Mouse (Mus musculus): ENCODE results near the gene Opn1mw. TPM values are rescaled to one million over a fixed set of nuclear protein-coding genes. Genes with fewer than 3 reads are reported as not detected.

Opn1mw gene
- not detected in 2 replicates for polyA plus RNA-seq (2012; rRNA removed)

DNA sequence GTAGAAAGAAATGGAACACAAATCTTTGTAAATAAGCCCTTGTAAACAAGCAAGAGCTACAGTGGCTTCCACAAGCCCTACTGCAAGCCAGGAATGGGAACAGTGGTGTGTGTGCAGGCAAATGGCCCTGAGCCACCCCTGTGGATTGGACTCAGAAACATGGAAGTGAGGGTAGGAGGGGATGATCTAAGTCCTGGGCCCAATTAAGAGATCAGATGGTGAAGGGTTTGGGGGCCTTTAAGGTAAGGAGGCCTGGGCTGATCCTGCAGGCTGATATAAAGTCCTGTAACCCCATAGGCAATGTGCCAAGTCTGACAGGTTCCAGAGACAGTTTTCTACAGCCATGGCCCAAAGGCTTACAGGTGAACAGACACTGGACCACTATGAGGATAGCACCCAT lies at the start of gene Opn1mw:
Opn1mw (plus strand) TSS at position 301 of the 400 bp plus-strand sequence.

DNA sequence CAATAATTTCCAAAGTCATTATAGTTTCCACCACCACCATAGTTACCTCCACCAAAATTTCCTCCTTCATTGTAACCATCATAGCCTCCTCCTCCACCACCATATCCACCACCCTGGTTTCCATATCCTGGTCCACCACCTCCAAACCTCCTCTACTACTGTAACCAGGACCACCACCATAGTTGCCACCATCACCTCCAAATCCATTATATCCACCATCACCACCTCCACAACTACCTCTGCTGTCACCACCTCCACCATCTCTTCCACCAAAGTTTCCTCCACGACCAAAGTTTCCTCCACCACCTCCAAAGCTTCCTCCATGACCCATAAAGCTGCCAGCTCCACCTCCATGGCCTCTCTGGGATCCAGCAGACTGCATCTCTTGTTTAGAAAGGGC lies 8.0 kb downstream of the Opn1mw start, which contains the start of gene Mecp2:
Mecp2 (minus strand) TSS at position 101 of the 400 bp plus-strand sequence.

DNA sequence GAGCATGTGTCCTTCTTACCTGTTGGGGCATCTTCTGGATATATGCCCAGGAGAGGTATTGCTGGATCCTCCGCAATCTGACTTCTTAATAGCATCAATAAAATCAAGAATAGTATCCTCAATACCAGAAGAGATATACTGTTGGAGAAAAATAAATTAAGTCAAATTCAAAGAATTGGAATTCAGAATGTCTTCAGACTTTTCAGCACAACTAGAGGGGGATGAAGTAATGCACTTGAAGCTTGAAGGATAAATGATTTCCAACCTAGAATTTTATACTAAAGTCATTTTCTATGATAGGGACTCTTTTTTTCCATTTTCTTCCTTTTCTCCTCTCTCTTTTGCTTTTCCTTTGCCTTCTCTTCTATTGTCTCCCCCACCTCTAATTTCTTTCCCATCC lies 40.5 kb downstream of the Opn1mw start, which contains the start of gene Tex28:
Tex28 (minus strand) TSS at position 101 of the 400 bp plus-strand sequence.

DNA sequence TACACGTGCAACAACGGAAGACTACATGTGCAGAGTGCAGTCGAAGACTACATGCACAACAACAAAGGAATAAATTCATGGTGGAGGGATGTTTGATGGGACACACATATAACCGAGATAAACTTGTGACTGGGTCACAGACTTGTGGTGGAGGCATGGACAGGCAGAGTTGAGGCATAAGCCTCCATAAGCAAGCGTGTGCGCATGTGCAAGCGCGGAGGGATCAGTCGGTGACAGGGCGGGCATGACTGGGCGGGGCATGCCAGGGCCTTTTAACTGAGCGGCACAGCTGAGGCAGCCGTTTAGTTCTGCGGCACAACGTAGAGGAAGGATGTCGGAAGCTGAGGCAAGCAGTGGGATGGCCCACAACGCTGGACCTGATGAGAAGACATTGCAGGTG lies 49.7 kb downstream of the Opn1mw start, which contains the start of gene Tktl1:
Tktl1 (plus strand) TSS at position 301 of the 400 bp plus-strand sequence.

Other genes with a start within 250 kb of the Opn1mw start
- gene Avpr2, start 235.4 kb upstream of the Opn1mw start, polyA plus RNA-seq (2012; rRNA removed) = not detected in 2 replicates
- 0.21 and 0.28 TPM in 2 replicates for gene L1cam, start 231.4 kb upstream of the Opn1mw start, polyA plus RNA-seq (2012; rRNA removed)
- gene Arhgap4, start 205.6 kb upstream of the Opn1mw start, polyA plus RNA-seq (2012; rRNA removed) = 6.2 and 7.8 TPM in 2 replicates
- 69.3 and 74.4 TPM in 2 replicates for gene Naa10, start 205.5 kb upstream of the Opn1mw start, polyA plus RNA-seq (2012; rRNA removed)
- 10.4 and 11.1 TPM in 2 replicates for gene Renbp, start 196.6 kb upstream of the Opn1mw start, polyA plus RNA-seq (2012; rRNA removed)
- gene Hcfc1, start 161.1 kb upstream of the Opn1mw start, polyA plus RNA-seq (2012; rRNA removed) = 25.5 and 32.4 TPM in 2 replicates
- 20.0 and 22.1 TPM in 2 replicates for gene Irak1, start 103.5 kb upstream of the Opn1mw start, polyA plus RNA-seq (2012; rRNA removed)
- 3.7 and 4.0 TPM in 2 replicates for gene Mecp2, start 7.9 kb downstream of the Opn1mw start, polyA plus RNA-seq (2012; rRNA removed)
- gene Tex28, start 40.4 kb downstream of the Opn1mw start, polyA plus RNA-seq (2012; rRNA removed) = not detected in 2 replicates
- not detected in 2 replicates for gene Tktl1, start 49.8 kb downstream of the Opn1mw start, polyA plus RNA-seq (2012; rRNA removed)
- gene Flna, start 122.4 kb downstream of the Opn1mw start, polyA plus RNA-seq (2012; rRNA removed) = 62.6 and 67.5 TPM in 2 replicates
- 24.7 and 30.3 TPM in 2 replicates for gene Emd, start 127.2 kb downstream of the Opn1mw start, polyA plus RNA-seq (2012; rRNA removed)
- 1,179 and 1,434 TPM in 2 replicates for gene Rpl10, start 143.3 kb downstream of the Opn1mw start, polyA plus RNA-seq (2012; rRNA removed)
- 18.0 and 20.9 TPM in 2 replicates for gene Taz, start 154.4 kb downstream of the Opn1mw start, polyA plus RNA-seq (2012; rRNA removed)
- 21.8 and 24.2 TPM in 2 replicates for gene Dnase1l1, start 154.9 kb downstream of the Opn1mw start, polyA plus RNA-seq (2012; rRNA removed)
- gene Atp6ap1, start 169.6 kb downstream of the Opn1mw start, polyA plus RNA-seq (2012; rRNA removed) = 58.9 and 70.1 TPM in 2 replicates
- gene Gdi1, start 177.5 kb downstream of the Opn1mw start, polyA plus RNA-seq (2012; rRNA removed) = 101 and 102 TPM in 2 replicates
- 22.3 and 24.1 TPM in 2 replicates for gene Fam50a, start 185.6 kb downstream of the Opn1mw start, polyA plus RNA-seq (2012; rRNA removed)
- 2.8 and 2.9 TPM in 2 replicates for gene Plxna3, start 201.6 kb downstream of the Opn1mw start, polyA plus RNA-seq (2012; rRNA removed)
- 43.3 and 50.5 TPM in 2 replicates for gene Lage3, start 226.2 kb downstream of the Opn1mw start, polyA plus RNA-seq (2012; rRNA removed)
- gene Ubl4a, start 245.8 kb downstream of the Opn1mw start, polyA plus RNA-seq (2012; rRNA removed) = 18.2 and 19.7 TPM in 2 replicates
- gene Slc10a3, start 245.9 kb downstream of the Opn1mw start, polyA plus RNA-seq (2012; rRNA removed) = 3.6 and 4.8 TPM in 2 replicates

Data from liver, embryonic 14 days (tissue).